Mouse (Mus musculus) ovary, adult 2 months (tissue): ENCODE results near the gene Fibcd1. TPM values are rescaled to one million over a fixed set of nuclear protein-coding genes. Genes with fewer than 3 reads are reported as not detected.

Source experiments
- polyA plus RNA-seq: library from polyadenylated mRNA; depleted of rRNA; stranded (reverse); fragments of >200 nt; gene quantifications from 2 replicates; pipeline ENCODE4 v1.2.3, GENCODE M21; 2012; rRNA removed

The Fibcd1 gene
- polyA plus RNA-seq, result 0.05 and 0.08 TPM in 2 replicates

DNA sequence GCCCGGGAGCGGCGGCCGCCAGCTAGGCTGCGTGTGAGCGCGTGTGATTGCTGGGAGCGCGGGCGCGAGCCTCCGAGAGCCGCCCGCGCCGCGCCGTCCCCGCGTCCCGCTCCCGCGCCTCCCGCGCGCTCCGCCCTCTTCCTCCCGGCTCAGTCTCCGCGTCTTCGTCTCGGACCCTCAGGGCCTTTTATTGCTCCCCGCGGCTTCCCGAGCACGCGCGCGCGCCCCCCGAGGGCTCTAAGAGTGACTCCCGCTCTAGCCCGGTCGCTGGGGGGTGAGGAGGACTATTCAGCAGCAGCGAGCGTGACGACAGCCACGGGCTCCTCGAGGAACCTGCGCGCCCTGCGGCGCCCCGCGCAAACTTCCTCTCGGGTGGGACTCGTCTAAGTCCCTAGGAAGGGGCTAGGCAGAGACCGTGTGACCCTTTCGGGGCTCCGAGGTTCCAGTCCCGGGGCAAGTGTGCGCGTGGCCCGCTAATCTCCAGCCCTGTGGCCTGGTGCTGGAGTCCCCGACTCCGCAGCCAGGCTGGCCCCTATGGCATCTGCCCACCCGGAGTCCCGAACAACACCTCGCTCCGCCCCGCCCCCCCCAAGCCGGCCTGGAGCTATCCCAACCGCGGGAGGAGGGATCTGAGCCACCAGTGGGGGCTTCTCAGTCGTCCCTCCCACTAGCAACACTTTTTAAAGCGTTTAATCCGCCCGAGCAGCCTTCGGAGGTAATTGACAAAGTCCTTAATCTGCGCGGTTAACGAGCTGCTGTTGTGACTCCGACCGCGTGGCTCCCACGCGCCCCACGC lies at the start of gene Fibcd1:
TSS of gene Fibcd1 (minus strand) at position 110 of the 796 bp plus-strand sequence.

DNA sequence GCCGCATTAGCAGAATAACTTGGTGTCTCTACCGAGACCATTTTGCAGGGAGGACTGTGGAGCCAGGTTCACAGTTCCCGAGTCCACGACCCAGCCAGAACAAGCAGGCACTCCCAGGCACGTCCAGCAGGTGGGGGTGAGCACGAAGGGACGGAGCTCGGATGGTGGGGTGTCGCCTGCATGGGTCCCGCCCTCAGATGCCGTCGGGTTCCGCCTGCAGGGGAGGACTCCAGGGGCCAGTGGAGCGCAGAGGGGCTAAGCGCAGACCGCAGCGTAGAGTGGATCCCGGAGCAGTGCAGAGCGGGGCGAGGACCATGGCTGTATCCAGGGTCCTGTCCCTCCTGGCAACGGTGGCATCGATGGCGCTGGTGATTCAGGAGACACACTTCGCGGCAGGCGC lies 41.2 kb upstream of the Fibcd1 start, which contains the start of gene Lamc3:
TSS of gene Lamc3 (plus strand) at position 262 of the 400 bp plus-strand sequence.

DNA sequence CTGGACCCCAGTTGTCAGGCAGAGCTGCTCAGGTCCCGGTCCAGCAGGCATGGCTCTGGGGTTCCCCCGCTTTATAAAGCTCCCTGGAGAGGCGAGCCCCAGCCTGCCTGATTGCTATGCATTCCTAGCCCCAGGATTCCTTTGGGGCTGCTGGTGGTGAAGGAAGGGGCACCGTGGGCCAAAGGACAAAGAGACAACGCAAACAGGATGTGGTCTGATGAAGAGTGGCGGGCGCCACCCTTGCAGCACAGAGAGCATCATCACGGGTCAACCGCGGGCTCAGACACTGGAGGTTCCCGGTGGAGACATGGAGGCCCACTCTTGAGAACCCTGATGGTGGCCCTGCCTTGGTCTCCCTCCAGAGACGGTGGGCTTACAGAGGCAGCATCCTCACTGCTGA lies 35.4 kb downstream of the Fibcd1 start, which contains the start of gene Qrfp:
TSS of gene Qrfp (minus strand) at position 137 of the 400 bp plus-strand sequence.

Other genes starting within 250 kb of the Fibcd1 start
- gene Prdm12, start 206.0 kb downstream of the Fibcd1 start, polyA plus RNA-seq, result not detected in 2 replicates
- gene Exosc2, start 175.3 kb downstream of the Fibcd1 start, polyA plus RNA-seq, result 9.2 and 15.8 TPM in 2 replicates
- 87.9 and 93.1 TPM in 2 replicates for gene Abl1, start 157.6 kb downstream of the Fibcd1 start, polyA plus RNA-seq
- not detected in 2 replicates for gene Qrfp, start 35.4 kb downstream of the Fibcd1 start, polyA plus RNA-seq
- 57.0 and 63.8 TPM in 2 replicates for gene Lamc3, start 41.3 kb upstream of the Fibcd1 start, polyA plus RNA-seq
- gene Aif1l, start 104.1 kb upstream of the Fibcd1 start, polyA plus RNA-seq, result 41.5 and 74.9 TPM in 2 replicates
- gene Nup214, start 128.4 kb upstream of the Fibcd1 start, polyA plus RNA-seq, result 40.4 and 46.9 TPM in 2 replicates
- gene Fam78a, start 238.9 kb upstream of the Fibcd1 start, polyA plus RNA-seq, result 20.4 and 35.3 TPM in 2 replicates
- gene Plpp7, start 249.5 kb upstream of the Fibcd1 start, polyA plus RNA-seq, result 38.3 and 48.7 TPM in 2 replicates